Mouse (Mus musculus): ENCODE results near the gene Mcee.

The Mcee gene

GRCm38 (mm10) chr7:64392122-64392818 is at the start of gene Mcee, which contains the start of gene Mphosph10:
Gene Mcee (plus strand): TSS chr7:64392607.
Gene Mphosph10 (minus strand): TSS chr7:64392268.
- DNase-seq = peak; percentile 95 to 98

- DNase-seq = no peak
These were observed 44.6 kb upstream of the Mcee start for GRCm38 (mm10) chr7:64347813-64348212.

GRCm38 (mm10) chr7:64349147-64349861 is 43.1 kb upstream of the Mcee start:
- peak; percentile 70 to 72 for DNase-seq

- DNase-seq = peak; percentile 80 to 85
These were observed 41.3 kb upstream of the Mcee start for GRCm38 (mm10) chr7:64351087-64351486.

GRCm38 (mm10) chr7:64354206-64354605 is 38.2 kb upstream of the Mcee start:
- no peak for DNase-seq

GRCm38 (mm10) chr7:64356661-64357060 is 35.7 kb upstream of the Mcee start:
- no peak for DNase-seq

- DNase-seq = peak; percentile 75 to 83
These were observed 35.0 kb upstream of the Mcee start for GRCm38 (mm10) chr7:64357405-64357804.

- no peak for DNase-seq
These were observed 33.7 kb upstream of the Mcee start for GRCm38 (mm10) chr7:64358666-64359065.

- DNase-seq = no peak
These were observed 32.3 kb upstream of the Mcee start for GRCm38 (mm10) chr7:64359943-64360585.

GRCm38 (mm10) chr7:64360586-64360945 is 31.8 kb upstream of the Mcee start:
- DNase-seq = peak in 1 of 2 experiments; percentile 41

- no peak for DNase-seq
These were observed 26.5 kb upstream of the Mcee start for GRCm38 (mm10) chr7:64365863-64366262.

- no peak for DNase-seq
These were observed 22.6 kb upstream of the Mcee start for GRCm38 (mm10) chr7:64369841-64370240.

GRCm38 (mm10) chr7:64371940-64372878 is 20.2 kb upstream of the Mcee start:
- no peak for DNase-seq

- DNase-seq = peak in 1 of 2 experiments; percentile 24
These were observed 19.1 kb upstream of the Mcee start for GRCm38 (mm10) chr7:64373147-64373829.

GRCm38 (mm10) chr7:64373830-64374562 is 18.4 kb upstream of the Mcee start, which contains the start of gene Fan1:
Gene Fan1 (minus strand): TSS chr7:64374095.
- DNase-seq = peak; percentile 89 to 90

- DNase-seq = no peak
These were observed 928 bp upstream of the Mcee start for GRCm38 (mm10) chr7:64391479-64391878.

- no peak for DNase-seq
These were observed 378 bp downstream of the Mcee start for GRCm38 (mm10) chr7:64392819-64393151.

- no peak for DNase-seq
These were observed 8.3 kb downstream of the Mcee start for GRCm38 (mm10) chr7:64400725-64401124.

GRCm38 (mm10) chr7:64402452-64402851 is 10.0 kb downstream of the Mcee start:
- no peak for DNase-seq

- no peak for DNase-seq
These were observed 11.6 kb downstream of the Mcee start for GRCm38 (mm10) chr7:64403989-64404388.

- DNase-seq = peak; percentile 78 to 80
These were observed 32.5 kb downstream of the Mcee start for GRCm38 (mm10) chr7:64424861-64425260.

Measured in cerebellum, postnatal 10 days (tissue).